Mouse (Mus musculus): Measurements from ENCODE around the gene Col4a4. TPM values are rescaled to one million over a fixed set of nuclear protein-coding genes. Genes with fewer than 3 reads are reported as not detected.
A peak's percentile ranks its signal among the peaks of the same experiment; 100 is the strongest.

The Col4a4 gene
- polyA plus RNA-seq, 1 experiment = 0.23 TPM

- Histone ChIP-seq H3K4me1 (ENCODE audit: control insufficient read depth, insufficient read depth, low read length) (no peaks in the 10 kb centered on the region), H3K27ac (ENCODE audit: insufficient read depth, low read length) (no peak overlapping the region), H3K4me3 (ENCODE audit: insufficient read depth, low read length) (no peak overlapping the region)
- no peak for TF ChIP-seq POLR2A (IDR thresholded peaks at IDR 0.05; ENCODE audit: extremely low read depth, insufficient read depth, low read length)
- TF ChIP-seq CTCF (IDR thresholded peaks at IDR 0.05; ENCODE audit: extremely low read depth, insufficient read depth, low read length) = no peak
Observed at GRCm38 (mm10) chr1:82491954-82492353, 94.7 kb downstream of the Col4a4 start.

- Histone ChIP-seq H3K4me3 (ENCODE audit: insufficient read depth, low read length) (no peak overlapping the region), H3K27ac (ENCODE audit: insufficient read depth, low read length) (no peak overlapping the region), H3K4me1 (ENCODE audit: control insufficient read depth, insufficient read depth, low read length) (no peaks in the 10 kb centered on the region)
- TF ChIP-seq CTCF (IDR thresholded peaks at IDR 0.05; ENCODE audit: extremely low read depth, insufficient read depth, low read length) = no peak
- TF ChIP-seq POLR2A (IDR thresholded peaks at IDR 0.05; ENCODE audit: extremely low read depth, insufficient read depth, low read length) = no peak
Observed at GRCm38 (mm10) chr1:82486371-82486770, 100.3 kb downstream of the Col4a4 start.

GRCm38 (mm10) chr1:82482371-82482770, 104.3 kb downstream of the Col4a4 start:
- Histone ChIP-seq H3K4me3 (ENCODE audit: insufficient read depth, low read length) (no peak overlapping the region), H3K4me1 (ENCODE audit: control insufficient read depth, insufficient read depth, low read length) (no peaks in the 10 kb centered on the region), H3K27ac (ENCODE audit: insufficient read depth, low read length) (no peak overlapping the region)
- TF ChIP-seq CTCF (IDR thresholded peaks at IDR 0.05; ENCODE audit: extremely low read depth, insufficient read depth, low read length) (no peak), POLR2A (IDR thresholded peaks at IDR 0.05; ENCODE audit: extremely low read depth, insufficient read depth, low read length) (no peak)

DNA sequence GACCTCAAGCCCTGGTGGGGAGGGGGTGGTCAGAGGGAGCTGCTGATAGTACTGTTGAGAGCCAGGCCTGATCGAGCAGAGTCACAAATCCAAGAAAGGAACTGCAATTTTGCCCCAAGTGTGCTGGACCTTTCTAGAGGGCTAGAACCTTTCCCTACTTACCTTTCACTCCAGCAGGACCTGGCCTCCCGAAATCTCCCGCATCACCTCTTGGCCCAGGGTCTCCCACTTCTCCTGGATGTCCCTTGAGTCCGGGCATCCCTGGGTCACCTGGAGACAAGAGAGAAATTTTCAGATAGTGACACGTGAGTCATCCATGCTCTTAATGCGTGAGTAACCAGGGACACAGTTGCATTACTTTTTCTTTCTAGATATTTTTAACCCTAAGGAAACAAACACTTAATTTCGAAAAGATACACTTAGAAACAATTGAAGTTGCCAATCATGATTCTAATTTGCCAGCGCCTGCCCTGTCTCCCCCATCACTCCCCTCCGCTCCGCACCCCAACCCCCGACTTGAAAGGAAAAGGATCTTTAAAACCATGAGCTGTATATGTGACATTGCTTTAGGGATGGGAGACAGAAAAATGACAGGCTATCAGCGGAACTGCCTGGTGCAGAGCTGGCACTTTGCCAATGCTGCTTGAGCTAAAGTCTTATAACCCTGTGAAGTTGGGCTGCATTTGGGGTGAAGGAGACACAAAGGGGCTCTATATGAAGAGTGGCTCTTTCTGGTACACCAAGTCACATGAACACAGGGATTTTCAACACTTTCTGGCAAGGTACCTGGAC, 106.8 kb downstream of the Col4a4 start:
- Histone ChIP-seq H3K4me3 (ENCODE audit: insufficient read depth, low read length) (no peak overlapping the region), H3K4me1 (ENCODE audit: control insufficient read depth, insufficient read depth, low read length) (no peaks in the 10 kb centered on the region)
- TF ChIP-seq CTCF (IDR thresholded peaks at IDR 0.05; ENCODE audit: extremely low read depth, insufficient read depth, low read length) (no peak), POLR2A (IDR thresholded peaks at IDR 0.05; ENCODE audit: extremely low read depth, insufficient read depth, low read length) (no peak)

GRCm38 (mm10) chr1:82476746-82477145, 109.9 kb downstream of the Col4a4 start:
- H3K4me1 ChIP-seq (ENCODE audit: control insufficient read depth, insufficient read depth, low read length) = no peaks in the 10 kb centered on the region
- TF ChIP-seq POLR2A (IDR thresholded peaks at IDR 0.05; ENCODE audit: extremely low read depth, insufficient read depth, low read length) (no peak), CTCF (IDR thresholded peaks at IDR 0.05; ENCODE audit: extremely low read depth, insufficient read depth, low read length) (no peak)
- H3K27ac ChIP-seq (ENCODE audit: insufficient read depth, low read length) = no peak overlapping the region
- no peak overlapping the region for H3K4me3 ChIP-seq (ENCODE audit: insufficient read depth, low read length)

More for the DNA sequence above, 106.8 kb downstream of the Col4a4 start:
- H3K27ac ChIP-seq (ENCODE audit: insufficient read depth, low read length) = no peak overlapping the region

DNA sequence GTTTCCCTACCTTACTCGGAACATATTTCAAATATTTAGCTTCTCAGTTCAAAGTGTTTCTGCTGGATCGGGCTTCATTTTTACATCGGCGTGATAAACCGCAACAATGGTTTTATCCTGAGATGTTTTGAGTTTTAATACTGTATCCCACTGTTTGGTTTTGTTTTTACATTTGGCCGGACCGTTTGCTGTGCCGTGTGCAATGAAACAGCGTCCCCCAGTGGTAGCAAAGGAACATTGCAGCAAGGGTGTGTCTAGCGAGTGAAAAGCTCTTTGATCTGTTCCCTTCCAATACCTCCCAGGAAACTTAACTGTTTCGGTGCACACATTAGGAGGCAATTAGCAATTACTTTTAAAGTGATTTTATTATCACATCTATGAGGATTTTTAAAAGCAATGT, 110.4 kb downstream of the Col4a4 start:
- Histone ChIP-seq H3K27ac (ENCODE audit: insufficient read depth, low read length) (no peak overlapping the region), H3K4me3 (ENCODE audit: insufficient read depth, low read length) (no peak overlapping the region), H3K4me1 (ENCODE audit: control insufficient read depth, insufficient read depth, low read length) (no peaks in the 10 kb centered on the region)
- no peak for TF ChIP-seq POLR2A (IDR thresholded peaks at IDR 0.05; ENCODE audit: extremely low read depth, insufficient read depth, low read length)
- TF ChIP-seq CTCF (IDR thresholded peaks at IDR 0.05; ENCODE audit: extremely low read depth, insufficient read depth, low read length) = peak; percentile 96

DNA sequence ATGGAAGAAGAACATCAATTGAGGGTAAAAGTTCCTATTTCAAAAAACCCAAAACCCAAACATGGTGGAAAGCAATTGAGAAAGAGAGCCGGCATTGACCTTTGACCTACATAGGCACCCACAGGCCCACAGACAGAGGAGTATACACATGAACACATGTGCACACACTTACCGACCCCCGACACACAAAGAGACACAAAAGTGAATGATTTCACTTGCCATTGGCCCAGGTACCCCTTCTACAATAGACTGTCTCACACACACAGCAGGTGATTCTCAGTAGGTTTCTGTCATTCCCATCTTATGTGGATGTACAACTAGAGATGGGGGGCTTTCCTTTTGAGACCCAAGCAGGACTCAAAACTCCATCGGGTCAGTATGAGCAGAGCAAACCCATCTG, 110.8 kb downstream of the Col4a4 start:
- no peak for TF ChIP-seq POLR2A (IDR thresholded peaks at IDR 0.05; ENCODE audit: extremely low read depth, insufficient read depth, low read length)
- TF ChIP-seq CTCF (IDR thresholded peaks at IDR 0.05; ENCODE audit: extremely low read depth, insufficient read depth, low read length) = no peak
- H3K4me1 ChIP-seq (ENCODE audit: control insufficient read depth, insufficient read depth, low read length) = no peaks in the 10 kb centered on the region
- no peak overlapping the region for H3K27ac ChIP-seq (ENCODE audit: insufficient read depth, low read length)
- no peak overlapping the region for H3K4me3 ChIP-seq (ENCODE audit: insufficient read depth, low read length)

DNA sequence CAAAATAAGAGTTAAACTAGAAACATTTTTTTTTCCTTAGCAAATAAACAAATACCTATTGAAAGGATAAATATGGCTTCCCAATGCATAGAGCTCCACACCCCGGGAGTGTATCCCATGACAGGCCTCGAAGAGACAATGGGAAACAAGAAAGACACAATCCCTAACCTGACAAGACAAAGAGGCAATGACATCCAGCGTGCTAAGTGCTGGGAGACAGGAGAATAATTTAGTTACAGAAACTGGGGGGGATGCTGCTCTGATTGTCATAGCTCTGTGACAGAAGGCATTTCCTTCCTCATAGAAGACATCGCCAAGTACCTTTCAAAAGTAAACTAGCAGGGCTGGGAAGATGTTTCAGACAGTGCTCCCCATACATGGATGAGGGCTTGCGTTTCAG, 111.4 kb downstream of the Col4a4 start:
- H3K4me1 ChIP-seq (ENCODE audit: control insufficient read depth, insufficient read depth, low read length) = no peaks in the 10 kb centered on the region
- TF ChIP-seq POLR2A (IDR thresholded peaks at IDR 0.05; ENCODE audit: extremely low read depth, insufficient read depth, low read length) = no peak
- no peak for TF ChIP-seq CTCF (IDR thresholded peaks at IDR 0.05; ENCODE audit: extremely low read depth, insufficient read depth, low read length)
- no peak overlapping the region for H3K27ac ChIP-seq (ENCODE audit: insufficient read depth, low read length)
- no peak overlapping the region for H3K4me3 ChIP-seq (ENCODE audit: insufficient read depth, low read length)

DNA sequence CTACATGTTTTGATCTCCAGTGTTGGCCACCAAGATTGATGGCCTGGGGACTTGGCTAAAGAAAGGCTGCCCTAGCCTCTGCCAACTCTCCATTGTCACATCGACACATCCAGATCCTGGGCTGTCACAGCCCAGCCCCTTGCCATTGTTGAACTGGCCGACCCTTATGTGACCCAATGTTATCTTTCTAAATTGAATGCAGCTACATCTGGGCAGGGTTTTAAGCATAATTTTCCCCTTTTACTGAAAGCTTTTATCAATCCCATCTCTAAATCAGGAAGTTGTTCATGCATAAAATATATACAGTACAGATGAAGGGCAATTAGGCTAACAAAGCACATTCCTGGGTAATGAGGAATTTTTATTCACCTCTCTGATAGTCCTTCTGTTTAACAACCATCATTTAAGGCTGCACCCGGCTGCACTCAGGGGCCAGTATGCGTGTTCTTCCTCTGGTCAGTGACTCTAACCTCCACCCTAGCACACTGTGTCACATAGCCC, 112.1 kb downstream of the Col4a4 start:
- TF ChIP-seq POLR2A (IDR thresholded peaks at IDR 0.05; ENCODE audit: extremely low read depth, insufficient read depth, low read length) (no peak), CTCF (IDR thresholded peaks at IDR 0.05; ENCODE audit: extremely low read depth, insufficient read depth, low read length) (no peak)
- no peak overlapping the region for H3K4me3 ChIP-seq (ENCODE audit: insufficient read depth, low read length)
- no peaks in the 10 kb centered on the region for H3K4me1 ChIP-seq (ENCODE audit: control insufficient read depth, insufficient read depth, low read length)
- H3K27ac ChIP-seq (ENCODE audit: insufficient read depth, low read length) = no peak overlapping the region

- TF ChIP-seq CTCF (IDR thresholded peaks at IDR 0.05; ENCODE audit: extremely low read depth, insufficient read depth, low read length) (no peak), POLR2A (IDR thresholded peaks at IDR 0.05; ENCODE audit: extremely low read depth, insufficient read depth, low read length) (no peak)
- Histone ChIP-seq H3K4me3 (ENCODE audit: insufficient read depth, low read length) (no peak overlapping the region), H3K27ac (ENCODE audit: insufficient read depth, low read length) (no peak overlapping the region), H3K4me1 (ENCODE audit: control insufficient read depth, insufficient read depth, low read length) (no peaks in the 10 kb centered on the region)
Observed at GRCm38 (mm10) chr1:82473467-82473866, 113.2 kb downstream of the Col4a4 start.
